Mouse (Mus musculus): ENCODE measurements around the gene Pgm2. TPM values are rescaled to one million over a fixed set of nuclear protein-coding genes. Genes with fewer than 3 reads are reported as not detected.

Gene Pgm2
- polyA plus RNA-seq, 1 experiment from 2014 or later: 26.5 TPM

GRCm38 (mm10) chr5:64112360-64112759, 19.6 kb downstream of the Pgm2 start:
- H3K9me3 ChIP-seq (replicated peaks; ENCODE audit: control insufficient read depth, low read length): peaks cover 11% of the 10 kb centered on the region; the same call in 1 of the 2 replicates
- ATAC-seq (no peak), DNase-seq (ENCODE audit: low spot score) (no peak)
- no peaks in the 10 kb centered on the region for H3K4me1 ChIP-seq (ENCODE audit: control insufficient read depth, insufficient read depth, low read length)
- WGBS: 96% methylated on average over 3 of the region's 3 CpGs
- H3K27ac ChIP-seq (ENCODE audit: low read depth, low read length): no peak overlapping the region
- H3K9ac ChIP-seq (ENCODE audit: low read length): no peak overlapping the region
- peaks cover 71% of the 10 kb centered on the region for H3K36me3 ChIP-seq (ENCODE audit: control insufficient read depth, insufficient read depth, low read length)
- H3K27me3 ChIP-seq (replicated peaks; ENCODE audit: control insufficient read depth, insufficient read depth, low read length): no peaks in the 10 kb centered on the region
- H3K4me2 ChIP-seq (ENCODE audit: low read length): no peak overlapping the region
- no peak overlapping the region for H3K4me3 ChIP-seq (ENCODE audit: low read depth, low read length)

DNA sequence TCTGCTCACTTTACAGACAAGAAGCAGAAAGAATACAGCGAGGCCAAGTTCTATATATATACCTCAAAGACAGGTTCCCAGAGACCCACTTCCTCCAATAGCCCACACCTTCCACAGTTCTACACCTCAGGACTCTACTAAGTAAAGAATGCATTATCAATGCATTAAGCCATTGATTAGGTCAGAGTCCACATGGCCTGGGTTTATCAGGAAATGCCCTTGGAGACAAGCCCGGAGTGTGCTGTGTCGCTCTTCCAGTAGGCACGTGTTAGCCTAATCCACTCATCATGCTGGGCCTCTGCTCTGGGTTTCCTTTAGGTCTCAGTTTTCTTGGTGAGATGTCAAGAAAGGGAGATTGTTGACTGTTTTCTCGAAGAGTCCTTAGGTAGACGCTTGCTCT, 21.5 kb downstream of the Pgm2 start:
- Histone ChIP-seq H3K9me3 (replicated peaks; ENCODE audit: control insufficient read depth, low read length) (peaks cover 11% of the 10 kb centered on the region; the same call in 1 of the 2 replicates), H3K4me2 (ENCODE audit: low read length) (no peak overlapping the region), H3K36me3 (ENCODE audit: control insufficient read depth, insufficient read depth, low read length) (peaks cover 62% of the 10 kb centered on the region), H3K4me3 (ENCODE audit: low read depth, low read length) (no peak overlapping the region), H3K9ac (ENCODE audit: low read length) (no peak overlapping the region), H3K27me3 (replicated peaks; ENCODE audit: control insufficient read depth, insufficient read depth, low read length) (no peaks in the 10 kb centered on the region), H3K27ac (ENCODE audit: low read depth, low read length) (no peak overlapping the region), H3K4me1 (ENCODE audit: control insufficient read depth, insufficient read depth, low read length) (no peaks in the 10 kb centered on the region)
- ATAC-seq (no peak), DNase-seq (ENCODE audit: low spot score) (no peak)
- WGBS: 96% methylated on average over 6 of the region's 6 CpGs

DNA sequence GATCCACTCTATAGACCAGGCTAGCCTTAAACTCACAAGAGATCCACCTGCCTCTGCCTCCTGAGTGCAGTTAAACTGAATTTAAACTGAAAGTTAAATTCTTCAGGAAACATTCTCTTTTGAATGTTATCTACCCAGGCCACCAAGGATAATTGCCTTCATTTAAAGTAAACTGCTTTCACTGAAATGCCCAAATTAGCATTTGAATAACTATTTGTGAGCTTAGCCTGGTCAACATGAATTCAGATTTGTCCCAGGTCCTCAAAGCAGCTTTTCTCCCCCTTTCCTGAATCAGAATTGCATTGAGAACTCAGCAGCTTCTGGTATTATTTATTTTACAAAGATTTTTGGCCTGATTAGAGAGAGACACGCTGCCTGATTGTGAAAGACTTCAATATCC, 24.4 kb downstream of the Pgm2 start:
- ATAC-seq (no peak), DNase-seq (ENCODE audit: low spot score) (peak; percentile 19)
- H3K4me3 ChIP-seq (ENCODE audit: low read depth, low read length): no peak overlapping the region
- H3K4me1 ChIP-seq (ENCODE audit: control insufficient read depth, insufficient read depth, low read length): no peaks in the 10 kb centered on the region
- no peak overlapping the region for H3K9ac ChIP-seq (ENCODE audit: low read length)
- H3K36me3 ChIP-seq (ENCODE audit: control insufficient read depth, insufficient read depth, low read length): peaks cover 47% of the 10 kb centered on the region
- peaks cover 11% of the 10 kb centered on the region; the same call in 1 of the 2 replicates for H3K9me3 ChIP-seq (replicated peaks; ENCODE audit: control insufficient read depth, low read length)
- no peak overlapping the region for H3K27ac ChIP-seq (ENCODE audit: low read depth, low read length)
- H3K4me2 ChIP-seq (ENCODE audit: low read length): no peak overlapping the region
- H3K27me3 ChIP-seq (replicated peaks; ENCODE audit: control insufficient read depth, insufficient read depth, low read length): no peaks in the 10 kb centered on the region
- 19% methylated on average over 1 of the region's 1 CpGs for WGBS

- no peaks in the 10 kb centered on the region for H3K9me3 ChIP-seq (replicated peaks; ENCODE audit: control insufficient read depth, low read length)
- no peak overlapping the region for H3K4me2 ChIP-seq (ENCODE audit: low read length)
- H3K4me3 ChIP-seq (ENCODE audit: low read depth, low read length): no peak overlapping the region
- no peaks in the 10 kb centered on the region for H3K4me1 ChIP-seq (ENCODE audit: control insufficient read depth, insufficient read depth, low read length)
- H3K27ac ChIP-seq (ENCODE audit: low read depth, low read length): no peak overlapping the region
- DNase-seq (ENCODE audit: low spot score): no peak
- whole genome bisulfite sequencing: 66% methylated on average over 5 of the region's 5 CpGs
- H3K27me3 ChIP-seq (replicated peaks; ENCODE audit: control insufficient read depth, insufficient read depth, low read length): no peaks in the 10 kb centered on the region
- H3K36me3 ChIP-seq (ENCODE audit: control insufficient read depth, insufficient read depth, low read length): peaks cover 5% of the 10 kb centered on the region; the same call in 1 of the 2 replicates
- H3K9ac ChIP-seq (ENCODE audit: low read length): no peak overlapping the region
- ATAC-seq: no peak
Measured at GRCm38 (mm10) chr5:64125783-64126182, 33.0 kb downstream of the Pgm2 start.

DNA sequence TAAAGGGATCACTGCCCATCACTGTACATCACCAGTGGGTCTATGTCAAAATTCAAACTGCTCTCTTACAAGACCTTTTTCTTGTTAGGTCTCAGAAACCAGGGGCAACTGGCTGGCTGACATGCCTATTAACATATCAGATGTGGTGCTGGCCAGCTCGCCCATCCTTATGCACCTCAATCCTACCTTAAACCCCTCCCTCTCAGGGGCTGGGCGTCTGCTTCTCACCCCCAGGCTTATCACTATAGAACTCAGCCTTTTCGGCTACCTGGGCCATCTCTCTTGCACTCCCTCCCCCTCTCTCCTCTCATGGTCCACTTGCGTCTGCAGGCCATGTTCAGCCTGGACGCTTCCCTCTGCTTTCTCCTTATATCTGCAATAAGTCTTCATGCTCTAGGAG, 38.8 kb downstream of the Pgm2 start:
- no peak for DNase-seq (ENCODE audit: low spot score)
- Histone ChIP-seq H3K36me3 (ENCODE audit: control insufficient read depth, insufficient read depth, low read length) (peaks cover 5% of the 10 kb centered on the region; the same call in 1 of the 2 replicates), H3K9me3 (replicated peaks; ENCODE audit: control insufficient read depth, low read length) (no peaks in the 10 kb centered on the region), H3K4me2 (ENCODE audit: low read length) (no peak overlapping the region), H3K27ac (ENCODE audit: low read depth, low read length) (no peak overlapping the region), H3K27me3 (replicated peaks; ENCODE audit: control insufficient read depth, insufficient read depth, low read length) (no peaks in the 10 kb centered on the region), H3K4me1 (ENCODE audit: control insufficient read depth, insufficient read depth, low read length) (no peaks in the 10 kb centered on the region), H3K9ac (ENCODE audit: low read length) (no peak overlapping the region), H3K4me3 (ENCODE audit: low read depth, low read length) (no peak overlapping the region)
- ATAC-seq: no peak
- WGBS: 69% methylated on average over 5 of the region's 5 CpGs

DNA sequence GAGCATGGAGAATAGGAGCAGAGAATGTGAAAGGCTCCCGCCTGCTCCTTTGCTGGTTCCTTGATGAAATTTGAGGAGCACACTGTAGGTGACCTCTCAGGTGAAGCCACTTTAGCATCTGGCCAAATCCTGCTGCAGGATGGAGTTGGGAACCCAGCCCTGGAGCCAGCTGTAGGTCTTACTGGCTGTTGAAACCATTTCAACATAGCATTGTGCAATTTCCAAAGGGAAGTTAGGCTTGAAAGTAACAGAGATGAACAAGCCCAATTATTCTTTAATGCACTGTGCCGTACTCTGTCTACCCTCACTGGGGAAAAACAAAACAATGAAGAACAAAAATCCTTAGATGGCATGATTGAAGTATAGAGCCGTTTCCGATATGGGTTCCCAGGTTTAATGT, 41.2 kb downstream of the Pgm2 start:
- Histone ChIP-seq H3K4me1 (ENCODE audit: control insufficient read depth, insufficient read depth, low read length) (no peaks in the 10 kb centered on the region), H3K9me3 (replicated peaks; ENCODE audit: control insufficient read depth, low read length) (no peaks in the 10 kb centered on the region), H3K27me3 (replicated peaks; ENCODE audit: control insufficient read depth, insufficient read depth, low read length) (no peaks in the 10 kb centered on the region), H3K36me3 (ENCODE audit: control insufficient read depth, insufficient read depth, low read length) (no peaks in the 10 kb centered on the region), H3K9ac (ENCODE audit: low read length) (no peak overlapping the region), H3K4me2 (ENCODE audit: low read length) (no peak overlapping the region), H3K27ac (ENCODE audit: low read depth, low read length) (no peak overlapping the region), H3K4me3 (ENCODE audit: low read depth, low read length) (no peak overlapping the region)
- no peak for ATAC-seq
- DNase-seq (ENCODE audit: low spot score): no peak
- 93% methylated on average over 4 of the region's 4 CpGs for WGBS

DNA sequence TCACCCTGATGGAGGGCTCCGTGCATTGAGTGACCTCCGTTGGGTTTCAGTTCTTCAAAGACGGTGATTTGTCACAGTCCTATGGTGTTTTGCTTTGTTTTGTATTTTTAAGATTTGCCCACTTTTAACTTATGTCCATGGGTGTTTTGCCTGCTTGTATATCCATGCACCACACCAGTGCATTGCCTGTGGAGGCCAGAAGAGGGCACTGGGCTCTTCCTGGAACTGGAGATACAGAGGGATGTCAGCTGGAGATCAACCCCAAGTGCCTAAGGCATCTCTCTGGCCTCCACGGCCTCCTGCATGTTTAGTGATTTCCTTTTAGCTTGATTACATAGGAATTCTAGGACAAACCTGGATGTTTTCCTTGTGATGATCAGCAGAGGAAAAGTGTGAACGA, 43.6 kb downstream of the Pgm2 start:
- Histone ChIP-seq H3K27me3 (replicated peaks; ENCODE audit: control insufficient read depth, insufficient read depth, low read length) (no peaks in the 10 kb centered on the region), H3K4me2 (ENCODE audit: low read length) (no peak overlapping the region), H3K4me3 (ENCODE audit: low read depth, low read length) (no peak overlapping the region), H3K36me3 (ENCODE audit: control insufficient read depth, insufficient read depth, low read length) (no peaks in the 10 kb centered on the region), H3K4me1 (ENCODE audit: control insufficient read depth, insufficient read depth, low read length) (no peaks in the 10 kb centered on the region), H3K27ac (ENCODE audit: low read depth, low read length) (no peak overlapping the region), H3K9me3 (replicated peaks; ENCODE audit: control insufficient read depth, low read length) (no peaks in the 10 kb centered on the region), H3K9ac (ENCODE audit: low read length) (no peak overlapping the region)
- no peak for ATAC-seq
- 83% methylated on average over 5 of the region's 5 CpGs for WGBS
- no peak for DNase-seq (ENCODE audit: low spot score)

DNA sequence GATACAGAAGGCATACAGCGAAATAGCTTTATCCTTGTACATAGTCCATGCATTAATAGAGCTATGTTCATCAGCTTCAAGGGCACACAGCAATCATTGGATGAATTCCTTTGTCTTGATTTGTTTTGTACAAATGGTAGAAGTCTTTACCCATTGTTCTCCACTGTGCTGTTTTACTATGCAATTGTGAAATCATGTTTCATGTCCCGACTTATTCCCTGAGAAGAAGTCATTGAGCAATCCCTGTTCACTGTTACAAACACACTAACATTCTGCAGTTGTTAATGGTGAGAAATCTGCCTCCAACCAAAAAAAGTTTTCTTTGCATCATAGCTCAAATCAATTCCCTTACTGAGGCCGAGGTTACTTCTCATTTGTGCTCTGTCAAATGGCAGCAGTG, 47.5 kb downstream of the Pgm2 start:
- Histone ChIP-seq H3K4me3 (ENCODE audit: low read depth, low read length) (no peak overlapping the region), H3K27ac (ENCODE audit: low read depth, low read length) (no peak overlapping the region), H3K9me3 (replicated peaks; ENCODE audit: control insufficient read depth, low read length) (no peaks in the 10 kb centered on the region), H3K4me2 (ENCODE audit: low read length) (no peak overlapping the region), H3K4me1 (ENCODE audit: control insufficient read depth, insufficient read depth, low read length) (no peaks in the 10 kb centered on the region), H3K36me3 (ENCODE audit: control insufficient read depth, insufficient read depth, low read length) (no peaks in the 10 kb centered on the region), H3K27me3 (replicated peaks; ENCODE audit: control insufficient read depth, insufficient read depth, low read length) (no peaks in the 10 kb centered on the region), H3K9ac (ENCODE audit: low read length) (no peak overlapping the region)
- ATAC-seq (no peak), DNase-seq (ENCODE audit: low spot score) (no peak)
- 75% methylated on average over 3 of the region's 3 CpGs for WGBS

GRCm38 (mm10) chr5:64144315-64144714, 51.6 kb downstream of the Pgm2 start:
- no peak overlapping the region for H3K4me3 ChIP-seq (ENCODE audit: low read depth, low read length)
- DNase-seq (ENCODE audit: low spot score): no peak
- no peak overlapping the region for H3K27ac ChIP-seq (ENCODE audit: low read depth, low read length)
- no peaks in the 10 kb centered on the region for H3K4me1 ChIP-seq (ENCODE audit: control insufficient read depth, insufficient read depth, low read length)
- no peak overlapping the region for H3K9ac ChIP-seq (ENCODE audit: low read length)
- no peaks in the 10 kb centered on the region for H3K9me3 ChIP-seq (replicated peaks; ENCODE audit: control insufficient read depth, low read length)
- WGBS: 76% methylated on average over 5 of the region's 5 CpGs
- H3K4me2 ChIP-seq (ENCODE audit: low read length): no peak overlapping the region
- no peak for ATAC-seq
- H3K36me3 ChIP-seq (ENCODE audit: control insufficient read depth, insufficient read depth, low read length): no peaks in the 10 kb centered on the region
- H3K27me3 ChIP-seq (replicated peaks; ENCODE audit: control insufficient read depth, insufficient read depth, low read length): no peaks in the 10 kb centered on the region
